Mouse (Mus musculus) urinary bladder, postnatal 36 days (tissue): Measurements from ENCODE around the gene Ppef2.
A peak's percentile ranks its signal among the peaks of the same experiment; 100 is the strongest.

Source experiments
- DNase-seq, 2 experiments: peaks; one replicate each; pipeline ENCODE4 v3.0.0; 2022; ENCODE audit warnings: low spot score in 2 of 2, mixed read lengths in 1 of 2

Ppef2 gene

GRCm38 (mm10) chr5:92256218-92256617 lies at the start of gene Ppef2:
Gene Ppef2, minus strand, starts transcription at chr5:92256278.
- no peak for DNase-seq

- DNase-seq: no peak
Measured at GRCm38 (mm10) chr5:92304291-92304690, 48.2 kb upstream of the Ppef2 start.

GRCm38 (mm10) chr5:92302149-92302840 lies 46.2 kb upstream of the Ppef2 start:
- no peak for DNase-seq

- no peak for DNase-seq
Measured at GRCm38 (mm10) chr5:92294525-92294924, 38.4 kb upstream of the Ppef2 start.

- no peak for DNase-seq
Measured at GRCm38 (mm10) chr5:92291652-92292414, 35.8 kb upstream of the Ppef2 start.

GRCm38 (mm10) chr5:92287840-92288239 lies 31.8 kb upstream of the Ppef2 start:
- no peak for DNase-seq

GRCm38 (mm10) chr5:92283107-92283506 lies 27.0 kb upstream of the Ppef2 start:
- no peak for DNase-seq

- DNase-seq: peak in 1 of 2 experiments; percentile 58
Measured at GRCm38 (mm10) chr5:92282571-92282970, 26.5 kb upstream of the Ppef2 start.

- DNase-seq: no peak
Measured at GRCm38 (mm10) chr5:92278942-92279537, 23.0 kb upstream of the Ppef2 start.

GRCm38 (mm10) chr5:92277437-92278394 lies 21.6 kb upstream of the Ppef2 start, which contains the start of gene Naaa:
Gene Naaa, minus strand, starts transcription at chr5:92278170.
- peak; percentile 85 to 91 for DNase-seq

- DNase-seq: no peak
Measured at GRCm38 (mm10) chr5:92270496-92270895, 14.4 kb upstream of the Ppef2 start.

- DNase-seq: no peak
Measured at GRCm38 (mm10) chr5:92263761-92264359, 7.8 kb upstream of the Ppef2 start.

GRCm38 (mm10) chr5:92262646-92263045 lies 6.6 kb upstream of the Ppef2 start:
- DNase-seq: no peak

GRCm38 (mm10) chr5:92254476-92254875 lies 1.6 kb downstream of the Ppef2 start:
- no peak for DNase-seq

GRCm38 (mm10) chr5:92252797-92253343 lies 3.2 kb downstream of the Ppef2 start:
- DNase-seq: no peak

- no peak for DNase-seq
Measured at GRCm38 (mm10) chr5:92252031-92252430, 4.0 kb downstream of the Ppef2 start.

- DNase-seq: no peak
Measured at GRCm38 (mm10) chr5:92248614-92249013, 7.5 kb downstream of the Ppef2 start.

- no peak for DNase-seq
Measured at GRCm38 (mm10) chr5:92245483-92245882, 10.6 kb downstream of the Ppef2 start.

GRCm38 (mm10) chr5:92244900-92245299 lies 11.2 kb downstream of the Ppef2 start:
- DNase-seq: no peak

- DNase-seq: no peak
Measured at GRCm38 (mm10) chr5:92240769-92241168, 15.3 kb downstream of the Ppef2 start.
